Mouse (Mus musculus) WW6 (cell line): ENCODE data around the gene Upp2.

Experiments used
- DNase-seq: peaks from one replicate; pipeline ENCODE4 v3.0.0-alpha.2; 2013; ENCODE audit warnings: low read depth, low spot score

Upp2 gene

DNA sequence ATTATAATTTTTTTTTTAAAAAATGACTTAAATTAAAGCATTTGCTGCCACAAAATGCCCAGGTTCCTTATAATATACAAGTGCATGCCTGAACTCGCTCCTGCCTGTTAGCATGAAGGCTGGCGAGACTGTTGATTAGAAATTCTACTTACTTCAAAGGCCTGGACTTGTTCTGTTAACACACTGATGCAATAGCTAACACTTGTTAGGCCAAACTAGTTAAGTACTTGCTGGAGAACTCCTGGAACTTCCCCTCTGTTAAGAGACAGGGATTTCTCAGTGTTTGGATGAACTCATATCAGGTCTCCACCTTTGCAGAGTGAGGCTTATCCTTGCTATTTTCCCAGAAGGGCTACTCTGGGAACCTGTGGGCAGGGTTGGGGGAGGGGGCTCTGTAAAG lies 105.4 kb downstream of the Upp2 start:
- DNase-seq: no peak

DNA sequence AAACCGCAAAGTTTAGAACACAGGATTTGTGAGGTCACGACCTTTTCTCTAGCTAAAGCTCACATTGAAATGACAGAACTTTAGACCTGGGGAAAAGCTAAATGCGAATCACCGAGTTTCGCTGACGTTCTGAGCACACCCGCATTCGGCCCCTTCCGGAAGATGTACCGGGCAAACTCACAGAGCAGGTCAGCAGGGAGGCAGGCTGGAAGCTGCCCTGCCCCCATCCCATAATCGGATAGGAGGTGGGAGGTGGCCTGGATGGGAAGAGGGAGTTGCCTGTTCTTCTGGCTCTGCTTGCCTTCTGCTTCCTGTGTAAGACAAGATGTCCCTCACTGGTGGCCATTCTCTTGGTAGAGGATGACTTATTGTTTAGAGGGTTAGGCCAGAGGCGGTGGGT lies 112.9 kb downstream of the Upp2 start:
- DNase-seq: no peak

DNA sequence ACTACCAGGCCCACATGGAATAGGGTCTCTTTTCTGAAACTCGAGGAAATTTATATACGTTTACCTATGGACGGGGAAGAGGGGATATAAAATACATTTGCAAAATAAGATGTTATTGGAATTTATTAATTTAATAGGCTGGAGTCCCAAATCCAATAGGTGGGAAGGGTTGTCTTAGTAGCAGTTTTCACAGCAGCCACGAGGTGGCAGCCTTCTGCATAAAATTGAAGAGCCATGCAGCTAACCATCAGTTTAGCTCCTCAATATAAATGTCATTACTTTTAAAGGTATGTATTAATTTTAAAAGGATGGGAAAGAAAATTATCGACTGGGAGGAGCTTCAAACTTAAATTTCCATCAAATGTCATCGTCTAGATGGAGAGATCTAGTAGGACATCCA lies 113.7 kb downstream of the Upp2 start:
- no peak for DNase-seq

DNA sequence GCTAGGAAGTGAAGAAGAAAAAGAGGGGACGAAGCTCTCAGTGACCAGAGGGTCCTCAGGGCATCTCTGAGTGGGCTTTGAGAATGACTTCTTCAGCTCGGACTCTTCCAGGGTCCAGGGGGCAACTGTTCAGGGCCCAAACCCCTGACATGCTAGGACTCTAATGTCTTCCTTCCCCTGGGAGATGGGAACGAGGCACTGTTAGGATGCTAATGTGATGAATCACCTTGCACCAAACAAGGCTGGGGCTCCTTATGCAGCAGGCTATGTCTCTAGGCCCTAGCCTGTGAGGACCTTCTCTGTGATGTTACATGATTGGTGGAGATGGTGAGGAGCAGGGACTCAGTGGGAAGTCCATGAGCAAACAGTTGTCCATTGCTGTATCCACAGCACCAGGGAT lies 114.3 kb downstream of the Upp2 start:
- DNase-seq: no peak

DNA sequence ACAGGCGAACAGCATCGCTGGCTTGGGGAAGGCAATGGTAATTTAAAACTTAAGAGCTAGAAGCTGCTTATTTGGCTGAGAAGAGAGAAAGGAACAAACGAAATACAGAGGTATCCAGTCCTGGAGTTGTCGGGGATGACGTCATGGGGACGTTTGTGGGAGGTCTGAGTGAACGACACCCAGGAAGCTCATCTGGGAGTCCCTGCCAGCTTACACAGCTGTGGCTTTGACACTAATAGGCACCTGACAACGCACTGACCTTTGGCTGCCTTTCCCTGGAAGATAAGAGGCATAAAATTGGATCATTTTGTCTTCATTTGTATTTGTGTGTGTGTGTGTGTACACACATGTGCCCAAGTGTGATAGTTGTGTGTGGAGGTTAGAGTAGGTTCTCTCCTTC lies 130.4 kb downstream of the Upp2 start:
- no peak for DNase-seq

DNA sequence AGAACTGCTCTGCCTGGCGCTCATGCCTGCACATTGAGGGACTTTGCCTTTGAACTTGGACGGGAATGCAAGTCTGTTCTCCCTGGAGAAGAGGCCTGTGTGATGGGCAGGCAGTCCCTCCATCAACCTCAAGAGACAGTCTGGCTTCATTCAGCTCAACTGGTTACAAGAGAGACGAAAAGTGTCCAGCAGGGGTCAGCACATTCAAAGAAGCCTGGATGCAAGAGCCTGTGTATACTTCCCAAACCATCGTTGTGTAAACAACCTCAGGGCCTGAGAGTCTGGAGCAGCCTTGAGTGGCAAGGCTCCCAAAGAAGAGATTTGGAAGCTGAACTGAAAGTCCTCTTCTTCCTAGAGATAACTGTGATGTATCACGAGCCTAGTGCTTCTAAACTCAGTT lies 132.8 kb downstream of the Upp2 start:
- DNase-seq: peak; percentile 57

DNA sequence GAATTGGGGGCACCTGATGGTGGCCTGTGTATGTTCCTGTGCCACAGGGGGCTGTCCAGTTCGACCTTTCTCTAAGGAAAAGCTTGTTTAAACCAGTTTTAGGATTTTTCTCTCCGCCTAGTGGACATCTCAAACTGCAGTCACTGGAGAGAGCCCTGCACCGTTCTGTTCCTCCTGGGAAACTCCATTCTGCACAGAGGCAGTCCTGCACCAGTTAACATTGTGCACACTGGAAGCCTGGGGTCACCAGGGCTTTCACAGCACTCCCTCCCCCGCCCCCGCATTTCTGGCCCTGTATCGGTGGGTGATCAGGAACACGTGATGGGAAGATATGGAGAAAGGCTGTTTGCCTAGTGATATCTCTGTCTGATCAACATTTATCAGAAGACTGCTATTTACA lies 133.3 kb downstream of the Upp2 start:
- DNase-seq: no peak

DNA sequence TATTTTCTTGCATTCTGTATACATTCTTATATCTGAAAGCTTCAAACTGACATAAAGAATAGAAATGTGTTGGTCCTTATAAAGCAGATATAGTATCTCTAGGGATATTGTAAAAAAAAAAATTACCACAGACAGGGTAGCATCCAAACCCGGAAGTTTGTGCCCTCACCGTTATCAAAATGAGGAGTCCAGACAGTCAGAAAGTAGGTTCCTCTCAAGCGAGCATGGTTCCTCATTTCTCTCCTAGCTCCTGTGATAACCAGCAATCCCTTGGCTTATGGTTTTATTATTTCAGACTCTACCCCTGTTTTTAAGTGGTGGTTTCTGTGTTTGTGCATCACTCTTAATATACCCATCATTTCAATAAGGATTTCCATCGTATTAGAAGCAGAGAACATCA lies 134.5 kb downstream of the Upp2 start:
- no peak for DNase-seq

DNA sequence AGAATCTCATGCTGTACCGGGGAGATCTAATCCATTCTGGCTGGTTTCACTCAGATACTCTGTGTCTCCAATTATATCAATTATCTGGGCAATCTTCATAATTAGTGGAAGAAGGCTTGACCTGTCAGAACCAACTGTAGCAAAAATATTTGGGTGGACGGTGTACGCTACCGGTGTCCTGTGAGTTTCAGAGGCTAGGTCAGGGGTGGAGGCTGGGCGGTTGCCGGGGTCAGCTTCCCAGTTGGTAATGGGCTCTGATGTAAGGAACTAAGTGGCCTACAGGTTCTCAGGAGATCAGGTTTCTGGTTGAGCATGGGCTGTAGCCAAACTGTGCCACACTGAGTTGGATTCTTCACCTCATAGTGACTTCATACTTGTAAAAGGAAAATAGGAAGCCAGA lies 136.1 kb downstream of the Upp2 start:
- DNase-seq: no peak

DNA sequence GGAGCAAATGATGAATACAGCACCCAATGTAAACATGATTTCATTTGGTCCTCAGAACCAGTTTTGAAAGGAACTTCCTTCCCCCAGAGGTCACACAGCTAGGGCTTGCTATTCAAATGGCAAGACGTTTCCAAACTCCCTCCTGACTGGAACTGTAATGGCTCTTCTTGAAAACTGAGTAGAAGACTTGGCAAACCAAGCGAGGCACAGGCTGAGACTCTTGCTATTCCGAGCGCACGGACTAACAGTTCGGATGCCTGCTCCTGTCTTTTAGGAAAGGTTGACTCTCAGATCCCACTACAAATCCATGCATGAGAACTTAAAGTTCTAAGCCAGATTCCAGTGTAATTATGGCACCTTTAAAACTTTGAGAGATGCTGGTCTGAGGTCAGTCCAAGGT lies 136.5 kb downstream of the Upp2 start:
- no peak for DNase-seq

DNA sequence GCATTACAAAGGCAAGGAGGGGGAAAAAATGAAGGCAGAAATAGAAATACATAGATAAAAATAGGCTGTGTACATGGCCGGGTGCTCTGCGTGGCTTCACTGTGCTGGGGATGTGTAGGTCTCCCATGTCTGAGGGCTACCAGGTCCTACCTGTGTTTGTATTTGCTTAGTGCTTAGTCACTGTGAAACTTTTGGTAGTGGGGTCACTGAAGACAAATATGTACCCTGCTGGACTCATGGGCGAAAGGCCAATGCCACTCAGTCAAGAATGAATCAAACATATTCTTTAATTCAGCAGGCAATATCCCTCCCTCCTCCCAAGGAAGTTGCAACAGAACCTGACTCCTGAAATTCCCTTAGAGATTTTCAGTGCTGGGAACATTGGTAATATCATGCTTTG lies 137.5 kb downstream of the Upp2 start:
- no peak for DNase-seq

DNA sequence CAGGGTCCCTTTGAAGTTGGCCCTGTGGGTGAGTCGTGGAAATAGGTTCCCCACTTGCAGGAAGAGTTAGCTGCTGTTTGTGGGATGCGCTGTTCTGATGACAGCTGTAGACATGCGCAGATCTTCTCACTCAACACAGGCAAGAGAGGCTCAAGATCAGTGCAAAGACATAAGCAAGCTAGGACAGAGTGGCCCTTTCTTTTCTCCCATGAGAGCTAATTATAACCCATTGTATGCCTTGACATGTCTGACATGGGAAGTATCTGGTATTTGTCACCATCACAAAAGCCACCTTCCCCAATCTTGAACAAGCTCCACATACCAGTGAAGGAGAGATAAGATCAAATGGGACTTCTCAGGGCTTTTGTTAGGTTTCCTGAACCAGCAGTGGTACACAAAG lies 140.6 kb downstream of the Upp2 start:
- DNase-seq: no peak

DNA sequence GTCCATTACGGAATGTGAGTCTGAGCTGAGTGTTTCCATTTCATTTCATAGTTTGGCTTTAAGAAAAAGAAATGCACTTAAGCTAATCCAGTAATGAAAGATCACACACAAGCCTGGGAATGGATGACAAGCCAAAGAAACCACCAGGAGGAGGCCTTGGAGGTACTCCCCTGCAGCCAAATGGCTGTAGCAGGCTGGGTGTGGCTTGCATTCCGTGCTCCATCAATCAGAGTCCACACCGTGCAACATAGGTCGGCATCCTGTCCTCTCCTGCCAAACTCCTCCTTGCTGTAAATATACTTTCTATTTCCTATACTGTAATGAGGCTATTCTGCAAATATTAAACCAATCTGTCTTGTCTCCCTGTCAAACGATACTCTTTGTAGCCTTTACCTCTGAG lies 143.1 kb downstream of the Upp2 start:
- DNase-seq: no peak

DNA sequence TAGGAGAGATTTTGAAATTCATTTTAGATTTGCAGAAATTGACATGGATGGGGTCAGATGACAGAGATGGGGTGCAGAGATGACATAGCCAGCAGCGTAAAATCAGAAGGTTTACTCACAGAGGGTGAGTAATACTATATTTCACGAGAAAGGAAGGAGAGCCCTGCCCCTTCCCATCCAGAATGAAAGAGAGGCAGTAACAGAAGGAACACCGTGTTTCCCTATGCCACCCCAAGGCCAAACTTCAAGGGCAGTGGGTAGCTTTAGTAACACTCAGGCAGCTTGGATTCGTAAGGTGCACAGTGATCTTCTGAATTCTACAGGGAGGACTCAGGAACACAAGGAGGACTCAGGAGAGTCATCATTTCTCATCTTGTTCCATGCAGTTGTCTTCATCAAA lies 144.0 kb downstream of the Upp2 start:
- DNase-seq: no peak

DNA sequence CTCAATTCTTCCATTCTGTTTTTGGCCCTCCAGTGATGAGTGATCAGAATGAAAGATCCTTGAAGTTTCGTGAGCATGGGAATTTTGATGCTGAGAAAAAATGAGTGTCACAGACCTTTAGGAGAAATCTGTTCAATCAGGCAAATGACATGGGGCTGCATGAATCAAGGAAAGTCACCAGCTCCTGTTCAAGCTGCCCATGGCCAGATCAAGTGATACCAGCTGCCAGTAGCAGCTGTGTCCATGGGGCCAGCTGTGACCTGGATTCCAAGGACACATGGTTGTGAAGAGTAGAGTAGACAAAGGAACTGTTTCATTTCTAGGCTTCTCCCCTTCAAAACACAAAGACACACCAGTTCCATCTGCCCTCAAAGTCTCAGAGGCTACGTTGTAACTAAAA lies 144.4 kb downstream of the Upp2 start:
- DNase-seq: no peak

DNA sequence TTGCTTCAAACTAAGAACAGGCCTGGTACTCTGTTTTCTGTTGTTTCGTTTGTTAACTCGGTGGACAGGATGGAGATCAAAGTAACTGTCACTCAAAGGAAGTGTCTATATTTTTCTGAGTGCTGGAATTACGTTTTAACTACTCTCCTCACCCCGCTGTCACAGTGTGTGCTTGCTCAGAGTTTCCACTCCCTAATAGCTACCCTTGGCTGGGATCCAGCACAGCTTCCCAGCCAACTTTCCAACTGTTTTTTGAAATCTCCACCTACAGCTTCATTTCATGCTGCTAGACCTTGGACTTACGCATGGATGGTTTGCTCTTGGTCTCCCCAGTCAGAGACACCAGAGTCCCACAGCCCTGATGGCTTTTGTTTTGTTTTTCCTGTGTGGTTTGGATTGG lies 144.8 kb downstream of the Upp2 start:
- no peak for DNase-seq

DNA sequence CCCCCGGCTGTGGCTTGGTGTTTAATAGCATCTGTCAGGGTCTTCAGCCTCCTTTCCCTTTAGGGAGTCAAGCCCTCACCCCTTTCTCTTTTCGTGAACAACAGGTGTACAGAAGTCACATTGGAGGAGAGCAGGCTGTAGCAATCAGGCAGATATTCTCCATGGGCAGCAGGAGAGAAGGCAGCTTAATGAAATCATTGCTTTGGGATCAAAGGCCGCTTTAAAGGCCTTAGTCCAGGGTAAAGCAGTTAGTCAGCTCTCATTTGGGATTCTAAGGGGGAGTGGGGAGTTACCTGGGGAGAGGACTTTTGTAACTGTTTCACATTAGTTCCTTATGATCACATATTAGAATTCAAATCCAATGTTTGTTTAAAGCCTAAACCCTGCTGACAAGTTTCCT lies 150.8 kb downstream of the Upp2 start:
- DNase-seq: no peak

DNA sequence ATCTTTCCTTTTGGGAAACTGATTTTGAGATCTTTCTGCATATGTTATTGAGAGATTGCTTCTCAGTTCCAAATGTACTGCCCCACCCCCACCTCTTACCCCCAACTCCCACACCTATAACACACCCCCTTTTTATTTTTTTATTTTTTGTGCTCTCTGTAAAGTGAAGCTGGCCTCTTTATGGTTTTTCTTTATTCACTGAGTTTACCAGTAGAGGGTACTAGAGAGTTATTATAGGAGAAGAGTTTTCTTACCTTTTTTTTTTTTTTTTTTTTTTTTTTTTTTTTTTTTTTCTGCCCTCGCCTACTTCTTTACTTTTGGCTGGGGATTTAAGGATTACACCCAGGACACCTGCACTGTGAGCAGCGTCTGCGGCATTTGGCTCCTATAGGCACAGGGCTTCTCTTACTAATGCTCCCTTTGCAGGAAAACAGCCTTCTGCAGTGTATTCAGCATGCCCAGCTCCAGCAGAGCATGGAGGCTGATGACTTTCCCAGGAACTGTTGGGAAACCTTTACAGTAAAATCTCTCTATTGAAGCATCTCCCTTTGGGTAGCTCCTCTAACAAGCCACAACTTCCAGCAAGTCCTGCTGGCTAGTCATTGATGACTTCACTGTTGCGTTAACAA lies 170.2 kb downstream of the Upp2 start:
- no peak for DNase-seq

DNA sequence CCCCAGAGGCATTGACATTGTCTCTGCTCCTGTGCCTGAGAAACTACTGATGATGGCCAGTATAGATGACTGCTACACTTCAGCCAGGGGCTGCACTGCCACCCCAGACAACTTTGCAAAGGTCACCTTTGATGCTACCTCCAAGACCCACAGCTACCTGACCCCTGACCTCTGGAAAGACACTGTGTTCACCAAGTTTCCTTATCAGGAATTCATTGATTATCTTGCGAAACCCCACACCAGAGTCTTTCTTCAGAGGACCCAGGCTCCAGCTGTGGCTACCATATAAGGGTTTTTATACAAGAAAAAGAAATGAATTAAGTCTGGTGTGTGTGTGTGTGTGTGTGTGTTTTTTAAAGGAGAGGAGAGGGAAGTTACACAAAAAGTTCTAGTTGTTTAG lies 174.1 kb downstream of the Upp2 start:
- no peak for DNase-seq

DNA sequence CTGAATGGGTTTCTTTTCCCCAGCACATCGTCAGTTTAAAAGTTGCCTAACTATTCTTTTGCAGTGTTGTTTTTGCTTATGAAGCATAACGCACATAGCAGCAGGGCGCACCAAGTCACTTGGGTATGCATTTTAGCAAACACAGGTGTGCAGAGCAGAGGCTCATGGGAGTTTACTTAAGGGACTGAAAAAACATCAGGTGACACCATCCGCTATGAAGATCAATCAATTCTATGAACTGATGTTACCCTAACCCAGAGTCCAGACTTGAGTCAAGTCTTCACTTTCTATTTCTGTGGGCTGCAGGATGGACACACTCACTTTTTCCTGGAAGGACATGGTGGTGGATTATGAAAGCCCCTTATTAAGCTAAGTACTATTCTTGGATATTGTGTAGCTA lies 174.9 kb downstream of the Upp2 start:
- DNase-seq: no peak

DNA sequence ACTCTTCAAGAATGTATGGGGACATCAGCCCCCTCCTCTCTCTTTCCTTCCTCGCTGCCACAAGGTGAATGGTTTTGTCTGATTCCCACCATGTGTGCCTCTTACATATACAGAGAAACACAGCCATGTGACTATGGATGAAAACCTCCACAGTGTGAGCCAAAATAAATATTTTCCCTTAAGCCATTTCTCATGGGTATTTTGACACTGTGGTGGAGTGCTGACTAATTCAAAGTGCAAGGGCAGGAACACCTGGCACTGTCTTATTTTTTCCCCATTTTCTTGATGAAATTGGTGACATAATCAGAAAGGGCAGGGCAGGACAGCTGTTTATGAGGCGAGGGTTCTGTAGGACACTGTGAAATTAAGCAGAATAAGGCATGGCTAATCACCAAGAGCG lies 176.3 kb downstream of the Upp2 start:
- no peak for DNase-seq

DNA sequence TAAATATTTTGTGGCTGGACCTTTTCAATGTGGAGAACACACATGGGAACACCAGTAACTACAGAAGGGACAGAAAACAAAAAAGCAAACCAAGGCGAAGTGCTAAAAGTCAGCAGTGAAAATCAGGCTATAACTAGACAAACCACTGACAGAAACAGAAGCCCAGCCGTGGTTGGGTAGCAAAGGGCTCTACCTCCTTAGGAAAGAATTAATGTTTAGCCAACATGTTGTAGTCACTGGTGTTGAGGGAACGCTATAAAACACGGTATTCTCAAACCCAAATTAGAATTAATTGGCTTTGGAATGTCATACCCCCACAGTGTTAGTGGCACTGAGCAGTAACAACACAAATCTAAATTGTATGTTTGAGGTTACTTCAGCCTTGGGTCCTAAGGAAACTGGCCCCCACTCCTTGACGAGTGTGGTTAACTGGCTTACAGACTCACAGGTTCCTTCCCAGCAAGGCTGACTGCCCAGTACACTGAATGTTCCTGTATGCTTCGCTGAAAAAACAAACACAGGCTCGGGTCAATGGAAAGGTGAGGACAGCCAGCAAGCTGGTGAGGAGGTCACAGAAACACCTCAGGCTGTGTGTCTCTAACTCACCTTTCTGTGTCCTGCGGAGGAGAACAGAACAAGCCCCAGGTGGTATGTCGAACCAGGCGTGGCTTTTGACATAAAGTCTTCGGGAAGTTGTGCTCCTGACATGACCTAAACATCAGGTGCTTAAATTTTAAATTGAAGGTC lies 180.6 kb downstream of the Upp2 start:
- no peak for DNase-seq

DNA sequence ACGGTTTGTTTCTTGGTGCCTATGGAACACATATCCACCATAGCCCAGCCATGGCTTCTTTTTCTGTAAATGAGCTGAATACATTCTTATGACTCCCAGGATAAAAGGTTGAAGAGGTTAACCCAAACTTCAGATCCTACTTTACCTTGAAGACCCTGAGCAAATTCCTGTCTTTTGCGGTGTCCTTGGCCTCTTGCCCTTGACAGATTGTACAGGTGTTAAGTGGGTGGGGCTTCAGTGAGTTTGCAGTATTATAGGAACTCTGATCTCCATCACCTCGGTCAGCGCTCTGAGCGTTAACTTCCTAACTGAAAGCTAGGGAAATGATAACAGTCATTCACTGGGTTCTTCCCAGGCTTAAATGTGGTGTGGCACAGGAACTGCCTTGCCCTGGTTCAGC lies 181.2 kb downstream of the Upp2 start:
- DNase-seq: no peak

DNA sequence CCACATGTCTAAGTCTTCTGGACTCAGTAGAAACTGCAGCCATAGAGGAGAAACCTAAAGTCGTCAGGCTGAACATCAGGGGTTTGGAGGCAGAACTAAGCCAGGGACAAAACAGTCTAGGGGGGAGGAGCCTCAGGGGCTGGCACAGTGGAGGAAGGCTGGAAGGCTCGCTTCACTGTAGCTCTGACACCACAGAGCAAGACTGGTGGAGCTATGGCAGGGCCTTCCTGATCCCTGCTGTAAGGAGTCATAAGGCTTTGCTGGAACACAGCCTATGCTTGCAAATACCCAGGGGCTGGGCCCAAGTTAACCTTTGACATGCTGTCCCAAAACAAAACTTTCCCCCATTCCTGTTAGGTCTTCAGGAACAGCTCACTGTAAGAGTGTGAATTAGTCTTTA lies 185.8 kb downstream of the Upp2 start:
- DNase-seq: no peak
